Mouse (Mus musculus) cerebellum, adult 2 months (tissue): Measurements from ENCODE around the gene Samd14.

Experiments used
- CTCF ChIP-seq: fragments of 200-500 bp; IDR thresholded peaks from 2 replicates; pipeline ENCODE4 v1.5.1; 2011; ENCODE audit warnings: low read depth, mild to moderate bottlenecking, control low read depth, low read length, moderate library complexity, borderline replicate concordance; ENCODE audit not compliant: insufficient read depth
- POLR2A ChIP-seq: fragments of 200-500 bp; IDR thresholded peaks from 2 replicates; pipeline ENCODE4 v1.6.1; 2011; ENCODE audit warnings: low read length, control low read depth, borderline replicate concordance; ENCODE audit not compliant: insufficient read depth

DNA sequence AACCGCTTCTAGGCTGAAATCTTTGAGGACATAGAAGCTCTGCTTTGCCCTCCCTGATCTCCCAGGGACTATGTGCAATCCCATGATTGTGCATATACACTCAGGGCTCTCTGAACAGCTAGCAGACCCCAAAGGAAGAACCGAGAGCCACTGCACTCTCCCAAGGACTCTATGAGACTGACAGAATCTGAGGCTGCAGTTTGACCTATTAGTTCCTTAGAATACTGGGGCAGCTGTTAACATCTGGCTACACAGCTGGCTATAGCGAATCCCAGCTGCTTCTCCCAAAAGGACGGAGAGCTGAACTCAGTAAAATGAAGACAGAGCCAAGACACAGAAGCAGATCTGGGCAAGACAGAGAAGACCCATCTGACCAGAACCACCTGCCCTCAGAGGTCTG lies 64.2 kb downstream of the Samd14 start:
- no peak for TF ChIP-seq CTCF
- no peak for TF ChIP-seq POLR2A
